Mouse (Mus musculus): Measurements from ENCODE around the gene Mmp24. TPM values are rescaled to one million over a fixed set of nuclear protein-coding genes. Genes with fewer than 3 reads are reported as not detected.

The Mmp24 gene
- polyA plus RNA-seq, 1 experiment = 0.14 TPM

GRCm38 (mm10) chr2:155736936-155737335, 38.2 kb upstream of the Mmp24 start:
- Histone ChIP-seq H3K27ac (ENCODE audit: insufficient read depth, low read depth, low read length) (no peak overlapping the region), H3K36me3 (ENCODE audit: control insufficient read depth, insufficient read depth, low read length) (no peaks in the 10 kb centered on the region), H3K4me3 (ENCODE audit: insufficient read depth, low read depth, low read length) (no peak overlapping the region), H3K4me1 (ENCODE audit: control insufficient read depth, insufficient read depth, low read length) (no peaks in the 10 kb centered on the region), H3K27me3 (replicated peaks; ENCODE audit: control insufficient read depth, insufficient read depth, low read length) (no peaks in the 10 kb centered on the region)
- WGBS = 67% methylated on average over 6 of the region's 6 CpGs
- no peak for DNase-seq
- no peak for TF ChIP-seq CTCF (conservative IDR thresholded peaks at IDR 0.05; ENCODE audit: insufficient read depth, insufficient read length, low read depth, low read length)
- no peak for TF ChIP-seq POLR2A (IDR thresholded peaks at IDR 0.05; ENCODE audit: low read depth, low read length)

GRCm38 (mm10) chr2:155737803-155738202, 37.3 kb upstream of the Mmp24 start:
- Histone ChIP-seq H3K4me3 (ENCODE audit: insufficient read depth, low read depth, low read length) (no peak overlapping the region), H3K27ac (ENCODE audit: insufficient read depth, low read depth, low read length) (no peak overlapping the region), H3K4me1 (ENCODE audit: control insufficient read depth, insufficient read depth, low read length) (no peaks in the 10 kb centered on the region), H3K36me3 (ENCODE audit: control insufficient read depth, insufficient read depth, low read length) (no peaks in the 10 kb centered on the region), H3K27me3 (replicated peaks; ENCODE audit: control insufficient read depth, insufficient read depth, low read length) (no peaks in the 10 kb centered on the region)
- no peak for TF ChIP-seq CTCF (conservative IDR thresholded peaks at IDR 0.05; ENCODE audit: insufficient read depth, insufficient read length, low read depth, low read length)
- TF ChIP-seq POLR2A (IDR thresholded peaks at IDR 0.05; ENCODE audit: low read depth, low read length) = no peak
- 48% methylated on average over 9 of the region's 9 CpGs for WGBS
- DNase-seq = no peak

DNA sequence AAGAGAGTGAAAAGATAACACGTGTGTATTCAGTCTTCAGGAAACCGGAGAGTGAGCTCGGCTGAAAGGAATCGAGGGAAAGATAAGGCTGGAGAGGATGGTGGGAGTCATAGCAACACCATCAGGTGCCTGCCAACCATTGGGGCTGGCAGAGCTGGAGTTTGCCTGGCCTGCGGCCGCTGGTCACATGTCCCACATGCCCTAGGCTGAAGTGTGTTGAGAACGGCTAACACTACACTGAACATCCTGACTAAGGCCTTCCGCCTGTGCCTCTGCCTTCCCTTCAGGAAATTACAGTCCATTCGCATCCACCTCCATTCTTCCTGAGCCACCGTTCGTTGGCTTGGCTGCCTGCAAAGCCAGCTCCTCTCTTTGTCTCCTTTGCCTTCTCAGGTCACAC, 32.9 kb upstream of the Mmp24 start:
- DNase-seq = no peak
- Histone ChIP-seq H3K27ac (ENCODE audit: insufficient read depth, low read depth, low read length) (no peak overlapping the region), H3K36me3 (ENCODE audit: control insufficient read depth, insufficient read depth, low read length) (no peaks in the 10 kb centered on the region), H3K4me3 (ENCODE audit: insufficient read depth, low read depth, low read length) (no peak overlapping the region), H3K4me1 (ENCODE audit: control insufficient read depth, insufficient read depth, low read length) (no peaks in the 10 kb centered on the region), H3K27me3 (replicated peaks; ENCODE audit: control insufficient read depth, insufficient read depth, low read length) (no peaks in the 10 kb centered on the region)
- 64% methylated on average over 11 of the region's 11 CpGs for WGBS
- TF ChIP-seq POLR2A (IDR thresholded peaks at IDR 0.05; ENCODE audit: low read depth, low read length) (no peak), CTCF (conservative IDR thresholded peaks at IDR 0.05; ENCODE audit: insufficient read depth, insufficient read length, low read depth, low read length) (no peak)

DNA sequence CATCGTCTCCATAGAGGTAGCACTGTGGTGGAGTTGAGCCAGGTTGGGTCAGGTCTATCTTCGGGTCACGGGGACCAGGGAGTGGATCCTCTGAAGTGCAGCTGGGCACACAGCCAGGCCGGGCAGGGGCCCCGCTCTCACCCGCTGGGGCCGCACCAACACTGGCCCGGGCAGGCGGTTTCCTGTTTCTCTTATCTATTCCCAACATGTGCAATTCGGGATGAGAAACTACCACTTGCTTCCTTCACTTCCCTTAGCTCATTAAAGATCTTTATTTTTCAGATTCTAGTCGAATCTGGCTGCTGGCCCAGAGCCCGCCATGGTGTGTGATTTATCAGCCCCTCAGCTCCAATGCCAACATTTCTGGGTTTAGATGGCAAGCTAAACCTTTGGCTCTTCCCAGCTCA, 32.2 kb upstream of the Mmp24 start:
- peak; percentile 78 for DNase-seq
- Histone ChIP-seq H3K4me3 (ENCODE audit: insufficient read depth, low read depth, low read length) (no peak overlapping the region), H3K4me1 (ENCODE audit: control insufficient read depth, insufficient read depth, low read length) (no peaks in the 10 kb centered on the region), H3K36me3 (ENCODE audit: control insufficient read depth, insufficient read depth, low read length) (no peaks in the 10 kb centered on the region), H3K27ac (ENCODE audit: insufficient read depth, low read depth, low read length) (no peak overlapping the region), H3K27me3 (replicated peaks; ENCODE audit: control insufficient read depth, insufficient read depth, low read length) (no peaks in the 10 kb centered on the region)
- TF ChIP-seq CTCF (conservative IDR thresholded peaks at IDR 0.05; ENCODE audit: insufficient read depth, insufficient read length, low read depth, low read length) = no peak
- TF ChIP-seq POLR2A (IDR thresholded peaks at IDR 0.05; ENCODE audit: low read depth, low read length) = no peak
- 50% methylated on average over 12 of the region's 12 CpGs for WGBS

DNA sequence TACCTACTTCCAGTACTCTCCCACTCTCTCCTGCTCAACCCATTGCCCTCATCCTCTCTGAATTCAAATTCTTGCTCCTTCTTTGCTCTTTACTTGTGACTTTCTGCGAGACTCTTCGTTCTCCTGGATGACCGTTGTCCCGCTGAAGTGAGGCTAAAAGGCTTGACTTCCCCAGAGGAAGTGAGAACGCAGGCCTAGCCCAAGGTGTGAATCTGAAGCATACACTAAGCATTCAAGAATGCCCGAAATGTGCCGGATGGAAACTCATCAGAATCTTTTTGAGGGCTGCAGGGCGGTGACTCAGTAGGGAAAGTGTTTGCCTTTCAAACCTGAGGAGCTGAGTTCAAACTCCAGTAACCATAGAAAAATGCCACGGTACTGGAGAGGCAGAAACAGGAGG, 31.8 kb upstream of the Mmp24 start:
- Histone ChIP-seq H3K27ac (ENCODE audit: insufficient read depth, low read depth, low read length) (no peak overlapping the region), H3K4me3 (ENCODE audit: insufficient read depth, low read depth, low read length) (no peak overlapping the region), H3K36me3 (ENCODE audit: control insufficient read depth, insufficient read depth, low read length) (no peaks in the 10 kb centered on the region), H3K27me3 (replicated peaks; ENCODE audit: control insufficient read depth, insufficient read depth, low read length) (no peaks in the 10 kb centered on the region), H3K4me1 (ENCODE audit: control insufficient read depth, insufficient read depth, low read length) (no peaks in the 10 kb centered on the region)
- peak; percentile 38 for DNase-seq
- 74% methylated on average over 9 of the region's 9 CpGs for WGBS
- TF ChIP-seq CTCF (conservative IDR thresholded peaks at IDR 0.05; ENCODE audit: insufficient read depth, insufficient read length, low read depth, low read length) = no peak
- TF ChIP-seq POLR2A (IDR thresholded peaks at IDR 0.05; ENCODE audit: low read depth, low read length) = no peak

- no peak for TF ChIP-seq CTCF (conservative IDR thresholded peaks at IDR 0.05; ENCODE audit: insufficient read depth, insufficient read length, low read depth, low read length)
- no peak for TF ChIP-seq POLR2A (IDR thresholded peaks at IDR 0.05; ENCODE audit: low read depth, low read length)
- Histone ChIP-seq H3K27me3 (replicated peaks; ENCODE audit: control insufficient read depth, insufficient read depth, low read length) (no peaks in the 10 kb centered on the region), H3K4me3 (ENCODE audit: insufficient read depth, low read depth, low read length) (no peak overlapping the region), H3K36me3 (ENCODE audit: control insufficient read depth, insufficient read depth, low read length) (no peaks in the 10 kb centered on the region), H3K27ac (ENCODE audit: insufficient read depth, low read depth, low read length) (no peak overlapping the region), H3K4me1 (ENCODE audit: control insufficient read depth, insufficient read depth, low read length) (no peaks in the 10 kb centered on the region)
- 64% methylated on average over 3 of the region's 3 CpGs for WGBS
- no peak for DNase-seq
These were observed 29.7 kb upstream of the Mmp24 start for GRCm38 (mm10) chr2:155745487-155745886.

DNA sequence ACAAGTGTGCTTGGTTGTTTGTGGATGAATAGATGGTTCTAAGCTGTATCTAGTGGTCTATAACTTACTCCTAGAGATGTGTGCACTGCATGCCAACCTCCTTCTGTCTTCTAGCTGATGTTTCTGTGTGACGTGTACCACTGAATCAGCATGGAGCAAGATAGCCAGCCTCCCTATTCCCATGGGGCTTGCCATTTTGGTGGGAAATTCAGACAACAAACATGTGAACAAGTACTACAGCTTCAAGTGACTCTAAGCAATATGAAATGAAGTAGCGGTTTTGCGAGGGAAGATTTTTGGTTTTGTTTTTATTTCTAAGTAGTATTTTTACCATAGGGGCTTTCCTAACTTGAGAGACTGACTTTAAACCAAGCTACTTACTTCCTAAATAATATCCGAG, 25.7 kb upstream of the Mmp24 start:
- H3K4me3 ChIP-seq (ENCODE audit: insufficient read depth, low read depth, low read length) = no peak overlapping the region
- H3K27me3 ChIP-seq (replicated peaks; ENCODE audit: control insufficient read depth, insufficient read depth, low read length) = no peaks in the 10 kb centered on the region
- H3K4me1 ChIP-seq (ENCODE audit: control insufficient read depth, insufficient read depth, low read length) = no peaks in the 10 kb centered on the region
- no peak for DNase-seq
- TF ChIP-seq POLR2A (IDR thresholded peaks at IDR 0.05; ENCODE audit: low read depth, low read length) (no peak), CTCF (conservative IDR thresholded peaks at IDR 0.05; ENCODE audit: insufficient read depth, insufficient read length, low read depth, low read length) (no peak)
- H3K36me3 ChIP-seq (ENCODE audit: control insufficient read depth, insufficient read depth, low read length) = no peaks in the 10 kb centered on the region
- WGBS = 86% methylated on average over 4 of the region's 4 CpGs
- no peak overlapping the region for H3K27ac ChIP-seq (ENCODE audit: insufficient read depth, low read depth, low read length)
